In genomic region chr2:91256256-91257125, GRCm38 (mm10) we compare ENCODE assay signal across 8 mouse cellular contexts. TPM values are rescaled to one million over a fixed set of nuclear protein-coding genes. Genes with fewer than 3 reads are reported as not detected.
DNase-seq lines count a peak whose midpoint lies in the region; ATAC-seq and TF ChIP-seq lines count a peak whose summit lies in the region.

No protein-coding gene starts in this region.

- peaks cover 58% of the 10 kb centered on the region for H3K27me3 ChIP-seq in hindbrain, embryonic 13.5 days
- peaks cover 23% of the 10 kb centered on the region for H3K27me3 ChIP-seq in limb, embryonic 15.5 days
- peaks cover 25% of the 10 kb centered on the region; the same call in 1 of the 2 replicates for H3K27me3 ChIP-seq in midbrain, embryonic 15.5 days (replicated peaks)

- peak; percentile 52 to 61 for DNase-seq in left cerebral cortex, adult 2 months (ENCODE audit: extremely low spot score in 1 of 2, low spot score in 2 of 2)
- no peak for DNase-seq in left cerebral cortex, adult 11 months (ENCODE audit: low spot score)
- DNase-seq in cerebellum, adult 8-10 months = peak; percentile 76
- peak; percentile 73 for DNase-seq in gastrocnemius, adult 18-20 months (ENCODE audit: low spot score)
- peak; percentile 61 for DNase-seq in thymus, postnatal 4 days

- peaks cover 44% of the 10 kb centered on the region for H3K4me1 ChIP-seq in hindbrain, embryonic 13.5 days (replicated peaks)
- H3K4me1 ChIP-seq in limb, embryonic 15.5 days = peaks cover 40% of the 10 kb centered on the region
- H3K4me1 ChIP-seq in midbrain, embryonic 15.5 days = peaks cover 28% of the 10 kb centered on the region

- peak overlapping the region; percentile 79 for H3K27ac ChIP-seq in left cerebral cortex, adult 2 months
- H3K27ac ChIP-seq in hindbrain, embryonic 13.5 days = no peak overlapping the region
- H3K27ac ChIP-seq in limb, embryonic 15.5 days = peak overlapping the region; percentile 90
- H3K27ac ChIP-seq in midbrain, embryonic 15.5 days = peak overlapping the region; percentile 23; the same call in 1 of the 2 replicates

- WGBS in hindbrain, embryonic 13.5 days = 0% methylated on average over 52 of the region's 52 CpGs
- WGBS in limb, embryonic 15.5 days = under 1% methylated on average over 52 of the region's 52 CpGs
- under 1% methylated on average over 52 of the region's 52 CpGs for WGBS in midbrain, embryonic 15.5 days

- H3K4me2 ChIP-seq in hindbrain, embryonic 13.5 days = peak overlapping the region; percentile 97
- H3K4me2 ChIP-seq in limb, embryonic 15.5 days = peak overlapping the region; percentile 87
- peak overlapping the region; percentile 99 for H3K4me2 ChIP-seq in midbrain, embryonic 15.5 days

- H3K36me3 ChIP-seq in hindbrain, embryonic 13.5 days = no peaks in the 10 kb centered on the region
- H3K36me3 ChIP-seq in limb, embryonic 15.5 days = peaks cover 14% of the 10 kb centered on the region
- H3K36me3 ChIP-seq in midbrain, embryonic 15.5 days (replicated peaks) = no peaks in the 10 kb centered on the region

- H3K9ac ChIP-seq in hindbrain, embryonic 13.5 days = peak overlapping the region; percentile 72
- H3K9ac ChIP-seq in limb, embryonic 15.5 days = peak overlapping the region; percentile 61
- peak overlapping the region; percentile 31 for H3K9ac ChIP-seq in midbrain, embryonic 15.5 days

- ATAC-seq in hindbrain, embryonic 13.5 days (ENCODE audit: low FRiP score) = peak; percentile 36
- peak; percentile 42; the same call in 1 of the 2 replicates for ATAC-seq in limb, embryonic 15.5 days (ENCODE audit: insufficient number of reproducible peaks, low FRiP score, low TSS enrichment, low read depth)
- ATAC-seq in midbrain, embryonic 15.5 days (replicated peaks) = peak; percentile 37

- H3K4me3 ChIP-seq in left cerebral cortex, adult 2 months = peak overlapping the region; percentile 73
- peak overlapping the region; percentile 53 for H3K4me3 ChIP-seq in hindbrain, embryonic 13.5 days
- peak overlapping the region; percentile 78 for H3K4me3 ChIP-seq in limb, embryonic 15.5 days
- H3K4me3 ChIP-seq in midbrain, embryonic 15.5 days = peak overlapping the region; percentile 51

- no peak for TF ChIP-seq CTCF in left cerebral cortex, adult 2 months (IDR thresholded peaks at IDR 0.05)

- intact Hi-C loops in left cerebral cortex, adult 2 months (cut with DNase I) = loop anchor here (2.0 to 5.0 kb wide), 2 partner anchors 74 to 139 kb away; partner anchors contain the start of genes Madd and Mybpc3

- H3K9me3 ChIP-seq in hindbrain, embryonic 13.5 days = no peaks in the 10 kb centered on the region
- no peaks in the 10 kb centered on the region for H3K9me3 ChIP-seq in limb, embryonic 15.5 days
- H3K9me3 ChIP-seq in midbrain, embryonic 15.5 days = no peaks in the 10 kb centered on the region

RNA-seq across cellular contexts. Expression of gene Pacsin3, which starts 0.7 kb away (rescaled TPM):
- 10 to 100 TPM; 42.7 to 46.9 TPM for total RNA-seq in left cerebral cortex, adult 2 months (2021)
- 100 to 1,000 TPM; 311 to 416 TPM for total RNA-seq in gastrocnemius, adult 18-20 months (2021)
- polyA plus RNA-seq in hindbrain, embryonic 13.5 days (2015; fragmentation: Nextera tagmentation; extraction: Ambion mirVana) = 12.8 and 14.5 TPM in 2 replicates
- polyA plus RNA-seq in limb, embryonic 15.5 days (2015; fragmentation: Nextera tagmentation; extraction: Ambion mirVana) = 58.1 and 93.7 TPM in 2 replicates
- polyA plus RNA-seq in midbrain, embryonic 15.5 days (2015; fragmentation: Nextera tagmentation; extraction: Ambion mirVana) = 12.2 and 15.4 TPM in 2 replicates

RNA-seq across cellular contexts. Expression of gene Arfgap2, which starts 8.3 kb away (rescaled TPM):
- total RNA-seq in left cerebral cortex, adult 2 months (2021) = 10 to 100 TPM; 73.9 to 81.8 TPM
- total RNA-seq in gastrocnemius, adult 18-20 months (2021) = 100 to 1,000 TPM; 136 to 146 TPM
- 69.4 and 70.4 TPM in 2 replicates for polyA plus RNA-seq in hindbrain, embryonic 13.5 days (2015; fragmentation: Nextera tagmentation; extraction: Ambion mirVana)
- 82.9 and 83.1 TPM in 2 replicates for polyA plus RNA-seq in limb, embryonic 15.5 days (2015; fragmentation: Nextera tagmentation; extraction: Ambion mirVana)
- 76.0 and 76.1 TPM in 2 replicates for polyA plus RNA-seq in midbrain, embryonic 15.5 days (2015; fragmentation: Nextera tagmentation; extraction: Ambion mirVana)

RNA-seq across cellular contexts. Expression of gene Ddb2, which starts 19.7 kb away (rescaled TPM):
- 10 to 100 TPM; 11.7 to 14.4 TPM for total RNA-seq in left cerebral cortex, adult 2 months (2021)
- 1 to 10 TPM; 2.9 TPM for total RNA-seq in gastrocnemius, adult 18-20 months (2021)
- 14.1 and 15.2 TPM in 2 replicates for polyA plus RNA-seq in hindbrain, embryonic 13.5 days (2015; fragmentation: Nextera tagmentation; extraction: Ambion mirVana)
- polyA plus RNA-seq in limb, embryonic 15.5 days (2015; fragmentation: Nextera tagmentation; extraction: Ambion mirVana) = 20.0 and 22.1 TPM in 2 replicates
- 18.1 and 18.8 TPM in 2 replicates for polyA plus RNA-seq in midbrain, embryonic 15.5 days (2015; fragmentation: Nextera tagmentation; extraction: Ambion mirVana)

RNA-seq across cellular contexts. Expression of gene Acp2, which starts 53.8 kb away (rescaled TPM):
- total RNA-seq in left cerebral cortex, adult 2 months (2021) = 10 to 100 TPM; 42.4 to 44.5 TPM
- total RNA-seq in gastrocnemius, adult 18-20 months (2021) = 10 to 100 TPM; 11.7 to 13.5 TPM
- 38.0 and 41.3 TPM in 2 replicates for polyA plus RNA-seq in hindbrain, embryonic 13.5 days (2015; fragmentation: Nextera tagmentation; extraction: Ambion mirVana)
- 25.7 and 25.9 TPM in 2 replicates for polyA plus RNA-seq in limb, embryonic 15.5 days (2015; fragmentation: Nextera tagmentation; extraction: Ambion mirVana)
- polyA plus RNA-seq in midbrain, embryonic 15.5 days (2015; fragmentation: Nextera tagmentation; extraction: Ambion mirVana) = 37.2 and 43.6 TPM in 2 replicates

RNA-seq across cellular contexts. Expression of gene Nr1h3, which starts 53.9 kb away (rescaled TPM):
- total RNA-seq in left cerebral cortex, adult 2 months (2021) = 1 to 10 TPM; 3.4 to 7.1 TPM
- 10 to 100 TPM; 22.2 to 24.1 TPM for total RNA-seq in gastrocnemius, adult 18-20 months (2021)
- polyA plus RNA-seq in hindbrain, embryonic 13.5 days (2015; fragmentation: Nextera tagmentation; extraction: Ambion mirVana) = 1.7 and 1.8 TPM in 2 replicates
- 2.2 and 2.4 TPM in 2 replicates for polyA plus RNA-seq in limb, embryonic 15.5 days (2015; fragmentation: Nextera tagmentation; extraction: Ambion mirVana)
- 2.7 and 3.0 TPM in 2 replicates for polyA plus RNA-seq in midbrain, embryonic 15.5 days (2015; fragmentation: Nextera tagmentation; extraction: Ambion mirVana)
